Mouse (Mus musculus): ENCODE measurements around the gene 1700025G04Rik.

1700025G04Rik gene

DNA sequence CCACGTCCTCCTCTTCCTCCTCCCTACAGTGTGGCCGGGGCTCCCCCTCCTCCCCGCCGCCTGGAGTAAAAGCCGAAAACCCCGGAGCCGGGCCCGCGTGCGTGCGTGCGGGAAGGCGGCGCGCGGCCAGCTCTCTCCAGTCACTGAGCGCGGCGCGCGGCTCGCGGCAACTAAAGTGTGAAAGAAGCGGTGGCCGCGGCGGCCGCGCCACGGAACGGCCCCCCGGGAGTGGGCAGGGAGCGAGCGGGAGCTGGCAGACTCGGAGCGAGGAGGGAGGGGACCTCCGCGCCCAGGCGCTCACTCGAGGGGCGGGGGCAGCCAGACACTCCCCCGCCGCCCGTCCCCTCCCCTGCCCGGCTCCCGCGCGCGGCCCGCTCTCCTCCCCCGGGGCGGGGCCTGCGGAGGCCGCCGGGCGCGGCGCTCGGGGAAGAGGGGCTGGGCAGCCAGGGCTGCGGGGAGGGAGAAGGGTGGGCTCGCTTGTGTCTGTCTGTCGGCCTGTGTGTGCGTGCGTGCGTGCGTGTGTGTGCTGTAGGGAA lies at the start of gene 1700025G04Rik:
Gene 1700025G04Rik, minus strand, starts transcription at position 108 of the 536 bp plus-strand sequence.
- in situ Hi-C loops (cut with MboI): no loop called here

DNA sequence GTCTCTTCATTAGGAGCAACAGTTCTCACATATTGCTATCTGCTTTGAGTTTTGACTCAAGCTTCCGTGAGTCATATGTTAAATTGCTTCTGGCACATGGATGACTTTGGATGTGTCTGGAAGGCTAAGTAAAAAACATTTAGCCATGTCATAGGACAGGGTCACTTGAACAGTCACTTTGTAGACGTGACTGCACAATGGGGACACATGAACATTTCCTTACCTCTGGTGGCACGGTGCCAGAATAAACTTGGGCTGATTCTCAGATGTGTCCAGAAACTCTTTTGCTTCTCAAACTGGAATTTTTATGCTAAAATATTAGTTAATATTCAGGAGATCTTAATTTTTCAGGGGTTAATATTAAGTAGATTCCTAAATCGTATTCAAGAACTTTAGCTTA lies 49.6 kb upstream of the 1700025G04Rik start:
- in situ Hi-C loops (cut with MboI): no loop called here

DNA sequence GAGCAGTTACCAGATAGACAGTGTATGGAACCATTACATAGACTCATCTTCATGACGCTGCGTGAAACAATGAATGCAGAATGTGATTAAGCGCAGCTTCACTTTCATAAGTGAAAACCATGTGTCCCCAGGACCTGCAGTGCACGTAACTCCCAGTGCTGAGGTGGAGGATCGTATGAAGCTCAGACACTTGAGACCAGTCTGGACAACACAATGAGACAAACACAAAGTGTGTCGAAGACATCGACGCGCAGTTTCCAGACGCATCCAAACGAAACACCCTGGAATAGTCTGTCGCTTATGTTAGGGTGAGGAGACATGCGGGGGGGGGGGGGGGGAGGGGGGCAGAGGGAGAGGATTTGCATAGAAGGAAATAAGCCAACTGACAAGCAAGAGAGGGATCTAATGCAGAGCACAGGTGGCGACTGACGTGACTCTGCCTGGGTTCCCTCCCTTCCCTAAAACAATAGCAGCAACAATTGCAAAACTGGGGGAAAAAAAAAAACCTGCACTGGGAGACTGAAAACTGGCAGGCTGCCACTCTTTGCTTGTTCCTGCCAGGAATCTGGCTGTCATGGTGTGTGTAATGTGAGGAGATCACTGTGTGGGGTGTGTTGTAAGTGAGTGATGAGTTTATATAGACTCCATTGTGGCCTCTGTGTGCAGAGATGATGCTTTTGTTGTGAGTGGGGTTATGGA lies 40.3 kb upstream of the 1700025G04Rik start:
- in situ Hi-C loops (cut with MboI): no loop called here

DNA sequence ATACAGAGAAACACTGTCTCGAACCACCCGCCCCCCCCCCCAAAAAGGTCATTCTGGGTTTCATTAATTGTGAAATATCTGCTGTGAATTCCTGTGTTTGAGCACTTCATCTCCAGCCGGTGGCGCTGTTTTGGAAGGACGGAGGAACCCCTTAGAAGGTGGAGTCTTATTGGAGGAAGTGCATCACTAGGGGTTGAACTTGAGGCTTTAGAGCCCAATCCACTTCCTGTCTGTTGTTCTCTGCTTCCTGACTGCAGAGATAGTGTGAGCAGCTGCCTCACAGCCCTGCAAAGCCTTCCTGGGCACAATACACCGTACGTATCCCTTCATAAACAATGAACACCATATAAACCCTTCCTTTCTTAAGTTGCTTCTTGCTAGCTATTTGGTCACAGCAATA lies 35.5 kb upstream of the 1700025G04Rik start:
- in situ Hi-C loops (cut with MboI): no loop called here

DNA sequence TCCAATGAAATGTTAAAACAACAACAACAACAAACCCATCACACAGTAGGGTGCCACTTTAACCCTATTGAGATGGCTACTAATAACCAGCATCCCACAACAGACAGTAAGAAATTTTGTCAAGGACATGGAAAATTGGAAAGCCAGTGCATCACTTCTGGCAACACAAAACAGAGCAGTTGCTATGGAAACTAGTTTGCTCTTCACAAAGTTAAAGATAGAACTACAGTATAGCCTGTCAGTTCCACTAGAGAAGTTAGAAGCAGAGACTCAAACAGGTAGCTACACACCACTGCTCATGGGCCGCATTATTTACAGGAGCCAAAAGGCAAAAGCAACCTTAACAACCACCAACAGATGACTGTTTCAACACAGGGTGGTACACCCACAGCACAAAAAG lies 20.2 kb upstream of the 1700025G04Rik start:
- in situ Hi-C loops (cut with MboI): no loop called here

DNA sequence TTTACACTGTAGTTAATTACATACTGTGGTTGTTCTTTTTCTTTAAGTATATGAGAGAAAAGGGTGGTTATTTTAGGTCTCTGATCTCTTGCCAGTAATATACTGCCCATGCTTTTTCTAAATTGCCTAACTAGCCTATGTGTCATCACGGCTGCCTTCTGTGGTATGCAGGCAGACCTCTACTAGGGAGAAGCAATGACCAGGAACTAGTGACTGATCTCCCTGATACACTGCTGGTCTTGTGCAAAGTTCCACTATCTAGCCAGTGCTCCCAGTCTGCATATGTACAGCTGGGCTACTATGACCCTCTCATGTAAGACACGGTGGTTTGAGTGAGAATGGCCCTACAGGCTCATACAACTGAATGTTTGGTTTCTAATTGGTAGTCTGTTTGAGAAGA lies 16.2 kb upstream of the 1700025G04Rik start:
- in situ Hi-C loops (cut with MboI): no loop called here

DNA sequence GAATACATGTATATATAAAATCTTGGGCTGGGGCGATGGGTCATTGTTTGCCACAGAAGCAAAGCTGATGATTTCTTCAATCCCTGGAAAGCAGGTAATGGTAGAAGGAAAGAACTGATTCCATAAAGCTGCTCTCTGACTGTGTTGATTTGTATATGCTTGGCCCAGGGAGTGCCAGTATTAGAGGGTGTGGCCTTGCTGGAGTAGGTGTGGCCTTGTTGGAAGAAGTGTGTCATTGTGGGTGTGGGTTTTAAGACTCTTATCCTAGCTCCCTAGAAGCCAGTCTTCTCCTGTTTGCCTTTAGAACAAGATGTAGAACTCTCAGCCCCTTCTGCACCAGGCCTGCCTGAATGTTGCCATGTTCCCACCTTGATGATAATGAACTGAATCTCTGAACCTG lies 15.3 kb upstream of the 1700025G04Rik start:
- in situ Hi-C loops (cut with MboI): no loop called here

DNA sequence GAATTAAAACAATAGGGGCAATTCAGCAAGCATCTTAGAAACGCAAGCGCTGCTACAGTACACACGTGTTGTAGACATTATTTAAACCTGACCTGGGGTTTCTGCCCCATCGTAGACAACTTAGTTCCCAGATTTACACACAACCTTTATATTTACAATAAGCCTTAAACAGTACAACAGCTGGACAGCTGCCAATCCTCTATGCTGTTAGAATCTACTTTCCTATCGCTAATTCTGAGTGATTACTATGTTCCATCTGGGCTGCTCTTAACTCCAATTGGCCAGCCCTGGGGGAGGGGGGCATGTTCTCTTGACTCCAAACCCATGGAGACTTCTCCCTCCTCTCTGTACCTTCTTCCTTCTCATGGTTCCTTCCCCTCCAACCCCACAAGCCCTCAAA lies 11.8 kb upstream of the 1700025G04Rik start:
- in situ Hi-C loops (cut with MboI): no loop called here

DNA sequence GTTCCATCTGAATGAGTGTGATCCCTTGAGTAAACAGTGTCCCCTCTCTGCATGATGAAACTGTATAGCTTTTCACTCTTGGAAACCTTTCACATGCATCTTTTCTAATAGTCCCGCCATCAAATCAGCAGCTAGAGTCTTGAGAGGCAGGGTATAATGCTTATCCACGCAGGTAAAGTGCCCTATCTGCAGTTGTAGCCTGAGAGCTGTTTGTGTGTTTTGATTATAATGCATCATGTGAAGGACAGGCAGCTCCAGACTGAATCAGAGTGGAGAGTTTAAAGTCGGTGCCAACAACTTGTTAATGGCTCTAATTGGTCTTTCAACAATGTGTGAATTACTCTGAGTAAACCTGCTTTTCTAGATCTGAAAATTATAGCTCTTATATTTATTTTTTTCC lies 6.1 kb upstream of the 1700025G04Rik start:
- in situ Hi-C loops (cut with MboI): no loop called here

DNA sequence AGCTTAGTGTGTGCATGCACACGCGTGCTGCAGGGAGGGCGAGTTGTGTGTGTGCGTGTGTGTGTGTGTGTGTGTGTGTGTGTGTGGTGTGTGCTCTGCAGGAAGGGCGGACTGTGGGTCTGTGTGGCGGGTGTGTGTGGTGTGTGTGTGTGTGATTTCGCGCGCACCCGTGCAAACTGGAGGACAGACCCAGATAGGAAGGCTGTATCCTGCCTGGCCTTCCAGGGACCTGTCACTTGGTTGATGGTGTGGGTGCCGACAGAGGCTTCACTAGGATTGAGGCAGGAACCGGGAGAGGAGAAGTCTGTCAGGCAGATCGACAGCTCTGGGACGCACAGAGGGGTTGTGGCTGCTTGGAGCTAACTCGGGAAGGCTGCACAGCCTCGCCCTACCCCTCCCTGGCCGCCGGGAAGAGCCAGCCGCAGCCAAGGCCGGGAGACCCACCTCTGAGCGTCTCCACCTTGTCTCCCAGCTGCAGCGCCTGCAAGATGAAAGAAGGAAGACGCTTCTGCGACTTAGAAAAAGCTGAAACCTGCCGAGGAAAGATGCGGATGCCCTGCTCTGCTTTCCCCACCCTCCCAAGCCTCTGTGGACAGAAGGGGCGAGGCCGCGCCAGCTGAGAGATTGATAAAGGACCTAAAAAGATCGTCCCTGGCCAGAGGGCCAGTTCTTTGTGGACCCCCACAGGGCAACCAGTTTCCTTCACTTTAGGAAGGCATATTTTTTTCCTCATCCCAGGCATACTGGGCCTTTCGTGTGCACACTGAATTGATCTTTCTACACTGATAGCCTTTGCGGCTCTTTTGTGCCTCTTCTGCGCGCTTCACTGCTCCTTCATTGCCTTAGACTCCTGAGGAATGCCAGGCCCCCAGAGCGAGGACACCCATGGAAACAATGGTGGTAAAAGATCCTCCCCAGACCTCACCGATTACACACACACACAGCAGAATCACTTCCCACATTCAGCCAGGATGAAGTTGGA lies 930 bp upstream of the 1700025G04Rik start:
- in situ Hi-C loops (cut with MboI): no loop called here

DNA sequence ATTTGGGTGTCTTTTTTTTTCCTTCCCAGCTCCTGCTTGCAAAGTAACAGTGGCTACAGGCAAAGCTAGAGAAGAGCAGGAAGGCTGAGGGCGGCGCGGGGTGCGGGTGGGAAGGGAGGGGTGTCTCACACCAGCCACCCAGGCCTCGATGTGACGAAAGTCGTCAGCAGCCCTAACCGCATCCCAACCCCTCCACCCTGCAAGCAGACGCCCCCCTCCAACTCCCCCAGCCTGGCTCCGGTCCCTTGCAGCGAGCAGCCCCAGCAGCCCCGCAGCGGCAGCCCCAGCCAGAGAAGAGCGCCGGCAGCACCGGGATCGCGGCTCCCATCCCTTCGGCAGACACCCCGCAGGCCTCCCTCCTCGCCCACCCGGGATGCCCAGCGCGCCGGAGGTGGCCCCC lies 399 bp downstream of the 1700025G04Rik start:
- in situ Hi-C loops (cut with MboI): no loop called here

DNA sequence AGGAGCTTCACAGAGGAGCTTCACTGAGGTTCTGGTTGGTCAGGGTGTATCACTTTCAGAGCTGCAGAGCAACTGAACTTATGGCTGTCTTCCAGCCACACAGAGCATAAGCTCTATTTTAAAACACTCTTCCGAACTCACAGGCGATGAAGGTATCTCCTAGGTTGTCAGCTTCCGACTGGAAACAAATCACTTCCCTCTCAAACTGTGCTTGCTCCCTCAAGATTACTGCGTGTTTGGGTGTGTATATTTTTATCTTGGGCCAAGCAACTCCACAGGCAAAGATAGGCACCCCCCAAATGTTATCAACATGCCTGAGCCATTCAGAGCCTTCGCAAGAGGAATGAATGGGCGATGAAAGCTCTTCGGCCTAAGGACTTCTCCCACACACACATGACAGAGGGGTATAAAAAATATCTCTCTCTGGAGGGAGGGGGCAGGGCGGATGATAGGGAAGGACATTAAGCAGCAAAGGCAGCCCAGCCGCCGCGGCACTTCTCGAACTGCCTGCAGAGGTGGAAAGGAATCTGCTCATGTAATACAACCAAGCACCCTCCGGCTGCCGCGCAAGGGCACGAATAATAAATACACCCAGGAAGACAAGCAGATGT lies 1.0 kb downstream of the 1700025G04Rik start:
- in situ Hi-C loops (cut with MboI): no loop called here

DNA sequence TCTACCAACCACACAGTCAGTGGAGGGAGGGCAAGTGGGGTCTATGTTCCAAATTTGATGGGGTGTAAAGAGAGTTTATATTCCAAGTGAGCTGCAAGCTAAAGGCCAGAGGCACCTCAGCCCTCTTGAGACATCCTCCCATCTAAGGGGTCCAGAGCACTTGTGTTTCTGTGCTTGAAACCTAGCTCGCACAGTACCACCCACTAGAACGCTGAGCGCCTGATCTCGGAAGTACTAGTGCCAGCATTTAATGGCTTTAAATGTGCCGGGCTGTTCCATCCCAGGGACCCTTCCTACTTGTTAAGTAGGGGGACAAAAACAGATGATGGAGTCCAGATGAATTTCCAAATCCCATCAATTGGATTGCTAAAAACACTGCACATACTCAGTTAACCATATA lies 1.9 kb downstream of the 1700025G04Rik start:
- in situ Hi-C loops (cut with MboI): no loop called here

DNA sequence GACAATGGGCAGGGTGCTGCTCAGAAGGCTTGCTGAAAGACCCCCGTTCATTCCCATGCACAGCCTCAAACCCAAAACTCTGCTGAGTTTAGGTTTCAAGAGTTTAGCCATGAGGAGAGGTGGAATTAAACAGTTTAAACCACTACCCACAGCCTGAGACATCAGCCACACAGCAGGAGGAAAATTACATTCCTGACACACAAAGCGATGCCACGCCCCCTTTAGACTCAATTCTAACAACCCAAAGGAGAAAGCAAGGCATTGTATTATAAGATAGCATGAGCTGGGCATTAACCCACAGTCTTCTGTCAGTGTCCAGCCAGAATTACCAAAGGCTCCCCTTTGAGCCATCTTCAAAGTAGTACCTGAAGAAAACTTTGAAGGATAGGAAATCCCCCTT lies 3.0 kb downstream of the 1700025G04Rik start:
- in situ Hi-C loops (cut with MboI): no loop called here

DNA sequence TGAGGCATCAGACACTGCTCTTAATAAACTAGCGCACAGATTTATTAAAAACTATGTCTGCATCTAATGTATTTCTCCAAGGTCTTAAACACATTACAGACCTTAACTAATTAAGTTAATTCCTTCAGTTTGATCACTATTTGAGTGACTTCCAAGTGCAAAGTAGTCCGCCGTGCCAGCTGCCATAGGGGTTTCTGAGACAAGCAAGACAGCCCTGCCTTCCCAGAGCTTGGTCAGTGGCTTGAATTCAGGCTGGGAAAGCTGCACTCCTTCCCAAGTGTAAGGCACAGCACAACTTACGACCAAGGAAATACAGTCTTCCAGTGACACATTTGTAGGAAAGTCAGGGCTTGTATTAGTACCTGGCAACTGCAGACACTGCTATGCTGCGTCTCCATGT lies 4.4 kb downstream of the 1700025G04Rik start:
- in situ Hi-C loops (cut with MboI): no loop called here

DNA sequence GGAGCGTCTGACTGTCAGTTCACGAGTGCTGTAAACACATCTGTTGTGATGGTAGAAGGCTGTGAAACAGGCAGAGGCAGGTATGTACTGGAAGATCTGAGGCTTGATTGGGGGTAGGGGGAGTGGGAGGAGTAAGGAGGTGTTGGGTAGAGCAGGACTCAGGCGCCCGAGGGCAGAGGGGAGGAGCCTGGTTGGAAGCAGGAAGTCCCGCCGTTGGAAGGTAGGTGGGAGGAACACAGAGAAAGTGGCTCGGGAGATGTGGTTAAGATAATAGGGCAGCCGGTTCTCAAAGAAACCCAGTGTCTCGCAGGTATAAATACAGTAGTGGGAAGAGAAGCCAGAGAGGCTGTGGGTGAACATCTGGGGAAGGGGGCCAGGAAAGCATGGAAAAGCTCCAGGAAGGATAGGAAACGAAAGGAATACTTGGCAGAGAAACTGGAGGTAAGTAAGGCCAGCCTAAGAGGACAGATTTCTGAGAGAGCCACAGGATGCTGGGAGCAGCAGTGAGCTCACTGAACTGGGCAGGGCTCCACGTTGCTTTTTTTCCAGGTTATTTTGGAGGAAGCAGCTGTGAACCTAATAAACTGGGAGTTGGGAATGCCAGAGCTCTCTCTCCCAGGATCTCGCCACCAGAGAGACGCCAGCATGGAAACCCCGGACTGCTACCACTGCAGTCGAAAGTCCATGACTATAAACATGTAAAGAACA lies 5.1 kb downstream of the 1700025G04Rik start:
- in situ Hi-C loops (cut with MboI): no loop called here

DNA sequence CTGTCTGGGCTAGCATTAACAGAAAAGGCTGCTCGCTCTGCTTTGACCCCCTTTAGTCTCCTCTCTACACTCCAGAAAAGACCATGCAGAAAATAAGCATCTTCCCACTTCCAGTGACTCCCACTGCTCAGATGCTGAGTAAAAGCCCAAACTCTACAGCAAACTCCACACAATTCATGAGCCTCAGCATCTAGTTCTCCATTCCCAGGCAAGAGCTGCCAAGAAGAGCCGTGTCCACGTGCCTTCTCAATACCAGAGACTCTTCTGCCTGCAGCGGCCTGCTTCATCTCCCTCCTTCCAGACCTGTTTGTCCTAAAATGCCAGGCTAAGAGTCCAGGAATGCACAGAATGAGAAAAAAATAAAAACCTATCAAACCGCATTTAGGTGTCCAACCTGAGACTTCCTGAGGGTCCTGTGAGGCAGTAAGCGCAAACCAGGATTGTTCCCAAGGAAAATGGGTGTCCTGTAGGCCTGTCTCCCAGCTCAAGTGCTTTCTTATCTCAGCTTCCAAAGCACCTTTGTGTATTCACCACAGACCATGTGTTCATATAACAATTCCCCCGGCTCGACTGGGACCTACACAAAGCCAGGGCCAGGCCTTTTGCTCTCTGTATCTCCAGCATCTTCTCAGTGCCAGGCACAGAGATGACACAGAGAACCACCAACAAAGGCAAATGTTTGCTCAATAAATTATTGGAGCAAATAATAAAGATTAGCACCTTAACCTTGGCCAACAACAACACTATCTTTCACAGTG lies 7.8 kb downstream of the 1700025G04Rik start:
- in situ Hi-C loops (cut with MboI): no loop called here

DNA sequence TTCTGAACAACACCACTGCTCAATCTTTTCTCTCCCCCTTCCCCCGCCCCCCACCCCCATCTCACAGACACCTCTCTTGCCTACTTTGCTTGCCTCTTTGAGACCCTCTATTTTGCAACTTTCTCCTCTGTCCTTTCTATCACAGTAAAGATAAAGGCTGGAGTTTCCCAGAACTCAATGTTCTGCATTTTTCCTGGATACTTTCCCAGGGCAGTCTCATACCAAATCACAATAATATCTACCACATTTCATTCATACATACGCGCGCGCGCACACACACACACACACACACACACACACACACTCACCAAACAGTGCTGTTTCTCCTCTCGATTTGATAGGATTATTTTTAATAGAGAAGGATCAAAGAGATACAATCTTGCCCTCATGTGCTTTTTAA lies 8.8 kb downstream of the 1700025G04Rik start:
- in situ Hi-C loops (cut with MboI): no loop called here

DNA sequence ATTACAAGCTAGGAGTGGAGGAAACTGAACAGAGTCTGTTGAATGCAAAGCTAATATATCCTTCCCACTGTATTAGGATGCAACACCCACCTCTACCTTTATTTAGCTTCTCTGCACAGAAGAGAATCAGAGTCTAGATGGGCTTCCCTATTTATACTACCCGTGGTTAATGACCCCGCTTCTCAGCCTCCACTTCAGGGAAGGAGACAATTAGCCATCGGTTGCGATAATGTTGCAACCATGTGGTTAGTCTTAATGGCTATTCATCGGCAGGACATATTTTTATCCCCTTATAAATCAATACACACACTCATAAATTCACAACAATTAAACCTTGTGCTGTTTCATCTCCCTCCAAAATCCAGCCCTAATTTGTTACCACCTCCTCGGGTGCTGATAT lies 9.7 kb downstream of the 1700025G04Rik start:
- in situ Hi-C loops (cut with MboI): no loop called here

DNA sequence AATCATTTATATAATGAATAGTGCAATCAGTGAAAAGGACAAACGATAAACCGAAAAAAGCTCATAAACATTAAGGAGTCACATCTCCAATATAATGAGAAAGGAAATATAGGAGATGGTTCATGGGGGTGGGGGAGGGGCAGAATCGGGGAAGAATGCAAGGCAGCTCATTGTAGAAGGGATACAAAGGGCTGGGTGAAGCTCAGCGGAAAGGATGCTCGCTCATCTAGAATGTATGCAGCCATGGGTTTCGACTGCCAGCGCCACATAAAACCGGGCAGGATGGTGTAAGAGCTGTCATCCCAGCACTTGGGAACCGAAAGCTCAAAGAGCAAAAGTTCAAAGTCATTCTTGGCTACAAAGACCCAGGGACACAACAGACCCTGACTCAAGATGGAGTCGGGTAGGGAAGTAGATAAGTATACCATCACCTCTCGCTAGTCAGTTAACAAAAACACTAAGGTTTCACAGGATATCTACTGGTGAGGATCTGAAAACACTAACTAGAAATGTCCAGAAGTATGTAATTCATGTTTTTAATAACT lies 12.7 kb downstream of the 1700025G04Rik start:
- in situ Hi-C loops (cut with MboI): no loop called here
